Mouse (Mus musculus) thymus, adult 2 months (tissue): Measurements from ENCODE around the gene Mamdc4. TPM values are rescaled to one million over a fixed set of nuclear protein-coding genes. Genes with fewer than 3 reads are reported as not detected.

ENCODE experiments used
- DNase-seq: peaks from one replicate; pipeline ENCODE4 v3.0.0; 2021
- H3K27ac ChIP-seq: fragments of 200-500 bp; 2 replicates; pipeline ENCODE4 v1.5.1; 2012; ENCODE audit warnings: low read length, control low read depth; ENCODE audit not compliant: control insufficient read depth, insufficient read depth
- H3K27me3 ChIP-seq: fragments of 200-500 bp; 2 replicates; pipeline ENCODE4 v1.6.1; 2012; ENCODE audit warnings: mild to moderate bottlenecking, low read length, moderate library complexity, mixed read lengths; ENCODE audit not compliant: control insufficient read depth, insufficient read depth
- H3K36me3 ChIP-seq: fragments of 200-500 bp; 2 replicates; pipeline ENCODE4 v1.6.1; 2012; ENCODE audit warnings: mild to moderate bottlenecking, low read length, moderate library complexity; ENCODE audit not compliant: control insufficient read depth, insufficient read depth
- H3K4me1 ChIP-seq: fragments of 200-500 bp; replicated peaks from 2 replicates; pipeline ENCODE4 v1.6.1; 2012; ENCODE audit warnings: low read length; ENCODE audit not compliant: control insufficient read depth, insufficient read depth
- H3K4me3 ChIP-seq: fragments of 200-500 bp; 2 replicates; pipeline ENCODE4 v1.5.1; 2012; ENCODE audit warnings: mild to moderate bottlenecking, low read length, control low read depth, moderate library complexity; ENCODE audit not compliant: control insufficient read depth, insufficient read depth
- CTCF ChIP-seq: fragments of 200-500 bp; IDR thresholded peaks from 2 replicates; pipeline ENCODE4 v1.5.1; 2012; ENCODE audit warnings: mild to moderate bottlenecking, control low read depth, low read length, moderate library complexity, borderline replicate concordance; ENCODE audit not compliant: control insufficient read depth, poor library complexity, insufficient read depth; ENCODE audit errors: extremely low read depth
- POLR2A ChIP-seq: fragments of 200-500 bp; IDR thresholded peaks from 2 replicates; pipeline ENCODE4 v1.6.1; 2012; ENCODE audit warnings: mild to moderate bottlenecking, low read length, control low read depth, moderate library complexity; ENCODE audit not compliant: control insufficient read depth, poor library complexity, insufficient read depth; ENCODE audit errors: extremely low read depth
- WGBS: fragments of 180-500 bp; shearing (Covaris S2); methylation state at CpG from one replicate; pipeline ENCODE4 v1.1.7; 2018; 5-methylcytosine and 5-hydroxymethylcytosine counted together
- polyA plus RNA-seq: library from polyadenylated mRNA; depleted of rRNA; stranded (reverse); fragments of >200 nt; gene quantifications from 2 replicates; pipeline ENCODE4 v1.2.3, GENCODE M21; 2012

Mamdc4 gene
- polyA plus RNA-seq, 1 experiment: 18.9 TPM

DNA sequence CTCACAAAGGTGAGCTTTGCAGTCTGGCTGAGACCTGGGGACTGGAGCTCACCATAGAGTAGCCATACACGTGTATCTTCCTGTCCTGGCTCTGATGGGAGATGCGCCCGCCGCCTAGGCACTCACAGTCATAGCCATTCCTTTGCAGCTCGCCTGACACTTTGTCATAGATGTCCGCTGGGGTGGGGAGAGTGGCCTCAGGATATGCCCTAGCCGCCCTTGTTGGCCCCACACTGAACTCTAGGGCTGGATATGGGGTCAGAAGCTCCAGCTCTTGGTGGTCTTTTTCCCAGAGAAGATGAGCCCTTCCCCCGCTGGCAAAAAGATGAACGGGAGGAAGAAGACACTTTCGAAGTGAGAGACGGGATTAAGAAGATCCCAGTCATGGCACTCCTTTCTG lies 509 bp downstream of the Mamdc4 start:
- Histone ChIP-seq H3K27me3 (peaks cover 21% of the 10 kb centered on the region), H3K4me1 (peaks cover 34% of the 10 kb centered on the region), H3K27ac (no peak overlapping the region), H3K4me3 (peak overlapping the region; percentile 80), H3K36me3 (no peaks in the 10 kb centered on the region)
- peak; percentile 16 for DNase-seq
- TF ChIP-seq POLR2A: no peak
- TF ChIP-seq CTCF: no peak
- 24% methylated on average over 11 of the region's 11 CpGs for WGBS

DNA sequence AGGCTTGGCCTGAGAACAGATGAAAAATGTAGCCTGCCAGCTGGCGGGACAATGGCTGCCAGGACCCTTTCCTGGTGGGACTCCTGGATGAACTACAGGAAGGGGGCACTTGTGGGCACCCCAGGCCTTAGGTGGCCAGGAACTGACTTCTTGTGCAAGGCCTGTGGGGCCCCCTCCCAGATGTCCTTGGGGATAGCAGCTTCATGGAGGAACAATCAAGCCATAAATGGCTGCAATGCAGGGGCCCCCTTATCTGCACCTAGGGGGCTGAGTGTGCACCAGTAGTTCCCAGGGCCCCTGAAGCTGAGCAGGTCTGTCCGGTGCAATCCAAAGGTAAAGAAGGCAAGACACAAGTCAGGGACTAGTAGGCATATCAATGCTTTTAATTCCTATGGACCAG lies 1.6 kb downstream of the Mamdc4 start:
- H3K4me3 ChIP-seq: no peak overlapping the region
- TF ChIP-seq CTCF (no peak), POLR2A (no peak)
- 93% methylated on average over 2 of the region's 2 CpGs for WGBS
- DNase-seq: no peak
- H3K27ac ChIP-seq: no peak overlapping the region
- H3K4me1 ChIP-seq: peaks cover 27% of the 10 kb centered on the region
- H3K36me3 ChIP-seq: no peaks in the 10 kb centered on the region
- H3K27me3 ChIP-seq: peaks cover 11% of the 10 kb centered on the region; the same call in 1 of the 2 replicates

DNA sequence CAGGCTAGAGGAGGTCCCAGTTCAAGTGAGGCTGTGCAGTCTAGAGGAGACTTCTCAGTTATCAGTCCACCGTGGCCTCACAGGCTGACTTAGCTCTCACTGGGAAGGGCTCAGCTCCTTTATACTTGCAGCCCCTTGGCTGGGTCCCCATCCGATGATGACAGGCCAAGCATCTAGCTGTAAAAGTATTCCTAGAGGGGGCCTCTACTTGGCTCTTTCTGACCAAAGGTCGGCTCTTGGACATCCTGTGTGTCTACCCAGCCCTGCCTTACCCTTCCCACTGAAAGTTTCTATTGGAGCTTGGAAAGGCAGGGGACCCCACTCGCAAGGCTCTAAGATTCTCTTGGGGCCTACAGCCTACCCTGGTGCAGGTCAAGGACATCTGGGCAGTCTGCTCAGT lies 3.4 kb downstream of the Mamdc4 start:
- TF ChIP-seq CTCF: no peak
- TF ChIP-seq POLR2A: no peak
- no peak overlapping the region for H3K27ac ChIP-seq
- 96% methylated on average over 4 of the region's 4 CpGs for WGBS

DNA sequence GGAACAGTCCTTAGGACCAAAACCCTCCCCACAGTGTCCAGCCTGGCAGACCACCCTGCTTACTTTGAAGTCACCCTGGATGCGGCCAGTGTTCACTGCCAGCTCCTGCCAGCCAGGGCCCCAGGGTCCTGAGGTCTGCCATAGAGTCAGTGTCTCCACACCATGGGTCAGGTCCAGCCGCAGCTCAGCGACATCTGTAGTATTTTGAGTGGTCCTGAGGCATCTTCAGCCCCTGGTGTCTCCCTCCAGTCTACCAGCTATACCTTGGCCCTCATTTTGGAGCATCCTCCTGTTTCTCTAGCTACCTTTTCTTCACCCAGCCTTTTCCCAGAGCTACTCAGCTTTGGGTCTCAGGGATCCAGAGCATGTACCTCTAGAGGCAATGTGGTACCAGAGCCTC lies 5.3 kb downstream of the Mamdc4 start:
- TF ChIP-seq CTCF (no peak), POLR2A (no peak)
- Histone ChIP-seq H3K36me3 (peaks cover 5% of the 10 kb centered on the region), H3K4me1 (peaks cover 7% of the 10 kb centered on the region), H3K27me3 (no peaks in the 10 kb centered on the region), H3K27ac (no peak overlapping the region), H3K4me3 (no peak overlapping the region)
- DNase-seq: no peak
- WGBS: 95% methylated on average over 3 of the region's 3 CpGs

More for the DNA sequence above, 3.4 kb downstream of the Mamdc4 start:
- peaks cover 16% of the 10 kb centered on the region for H3K4me1 ChIP-seq
- H3K27me3 ChIP-seq: no peaks in the 10 kb centered on the region
- no peak overlapping the region for H3K4me3 ChIP-seq
- H3K36me3 ChIP-seq: no peaks in the 10 kb centered on the region
- DNase-seq: no peak

DNA sequence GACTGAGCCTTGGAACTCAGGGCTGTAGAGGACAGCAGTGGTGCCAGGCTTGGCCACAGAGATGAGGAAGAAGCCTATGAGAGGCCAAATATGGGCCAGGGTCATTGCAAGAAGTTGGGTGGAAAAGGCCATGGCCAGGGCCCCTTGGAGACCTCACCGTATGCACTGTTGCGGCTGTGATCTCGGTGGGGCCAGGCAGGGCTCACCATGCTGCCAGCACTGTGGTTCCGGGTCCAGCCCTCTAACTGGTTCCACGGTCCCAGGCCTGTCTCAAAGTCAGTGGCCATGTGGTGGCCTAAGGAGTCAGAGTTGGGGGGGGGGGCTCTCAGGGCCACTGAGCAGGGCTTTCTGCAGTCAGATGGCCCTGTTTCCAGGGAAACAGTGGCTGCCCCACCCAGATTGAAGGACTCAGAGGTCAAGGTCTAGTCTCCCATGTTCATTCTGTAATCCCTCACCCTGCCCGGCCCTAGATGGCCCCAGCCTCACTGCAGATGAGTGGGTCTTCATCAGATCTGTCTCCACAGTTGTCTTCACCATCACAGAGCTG lies 6.1 kb downstream of the Mamdc4 start:
- Histone ChIP-seq H3K27ac (no peak overlapping the region), H3K4me1 (no peaks in the 10 kb centered on the region; the same call in 1 of the 2 replicates), H3K4me3 (no peak overlapping the region), H3K27me3 (no peaks in the 10 kb centered on the region), H3K36me3 (peaks cover 13% of the 10 kb centered on the region)
- TF ChIP-seq CTCF (no peak), POLR2A (no peak)
- 93% methylated on average over 6 of the region's 6 CpGs for whole genome bisulfite sequencing
- no peak for DNase-seq

DNA sequence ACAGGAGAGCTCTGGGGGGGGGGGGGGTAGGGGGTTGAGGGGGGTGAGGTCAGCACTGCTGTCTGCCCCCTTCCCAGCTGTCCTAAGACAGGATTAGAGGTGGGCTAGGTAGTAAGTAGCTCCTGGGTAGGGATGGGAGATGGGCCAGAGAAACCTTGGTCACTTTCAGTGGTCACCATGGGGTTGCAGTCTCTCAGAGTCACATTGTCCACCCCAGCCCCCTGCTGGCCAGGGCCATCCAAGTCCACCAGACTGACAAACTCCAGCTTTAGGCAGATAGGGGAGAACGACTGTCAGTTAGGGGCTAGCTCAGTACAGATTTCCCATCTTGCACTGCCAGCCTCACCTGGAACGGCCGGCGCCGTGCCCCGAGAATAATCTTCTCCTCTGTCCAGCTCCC lies 8.1 kb downstream of the Mamdc4 start:
- Histone ChIP-seq H3K4me1 (no peaks in the 10 kb centered on the region), H3K27me3 (no peaks in the 10 kb centered on the region), H3K27ac (no peak overlapping the region), H3K36me3 (peaks cover 32% of the 10 kb centered on the region), H3K4me3 (no peak overlapping the region)
- TF ChIP-seq CTCF (no peak), POLR2A (no peak)
- WGBS: 95% methylated on average over 6 of the region's 6 CpGs
- DNase-seq: no peak

DNA sequence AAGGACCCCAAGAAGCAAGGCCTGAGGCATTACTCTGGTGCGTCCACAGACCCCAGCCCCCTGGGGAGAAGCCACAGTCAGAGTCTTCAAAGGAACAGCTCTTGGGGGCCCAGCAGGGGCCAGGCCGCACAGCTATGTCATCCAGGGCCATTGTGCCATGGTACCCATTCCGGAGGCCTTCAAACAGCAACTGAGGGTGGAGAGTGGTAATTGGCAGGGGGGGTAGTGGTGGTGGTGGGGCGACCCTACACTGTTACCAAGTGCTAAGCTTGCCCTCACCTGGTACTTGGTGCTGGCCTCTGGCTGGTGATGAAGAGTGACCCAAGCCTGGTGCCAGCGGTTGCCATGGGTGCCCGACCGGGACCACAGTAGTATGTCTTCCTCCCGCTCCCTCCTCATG lies 8.9 kb downstream of the Mamdc4 start:
- no peak for DNase-seq
- no peaks in the 10 kb centered on the region for H3K4me1 ChIP-seq
- no peak overlapping the region for H3K27ac ChIP-seq
- H3K27me3 ChIP-seq: no peaks in the 10 kb centered on the region
- H3K4me3 ChIP-seq: no peak overlapping the region
- TF ChIP-seq POLR2A: no peak
- TF ChIP-seq CTCF: no peak
- peaks cover 40% of the 10 kb centered on the region for H3K36me3 ChIP-seq
- WGBS: 94% methylated on average over 8 of the region's 8 CpGs
